Comparison of ENCODE assay signal across 15 mouse cellular contexts in the genomic region with DNA sequence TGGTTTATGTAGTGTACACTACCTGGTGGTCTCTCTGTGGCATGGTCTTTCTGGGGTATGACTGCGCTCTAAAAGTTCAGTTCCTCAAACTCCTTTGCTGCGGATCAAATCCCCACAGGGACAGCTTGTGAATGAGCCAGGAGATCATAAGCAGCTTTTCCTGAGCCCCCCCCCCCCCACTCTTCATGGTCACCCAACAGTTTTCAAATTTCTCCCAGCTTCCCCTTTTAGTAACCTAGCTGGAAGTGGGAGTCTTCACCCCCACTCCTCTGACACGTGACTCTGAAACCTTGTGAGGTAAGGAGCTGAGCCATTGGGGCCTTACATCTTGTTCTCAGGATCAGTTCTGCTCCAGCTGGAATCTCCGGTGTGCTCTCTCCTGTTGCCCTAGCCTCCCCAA.
"Had no signal": no experiment of that assay in that cellular context is flagged by ENCODE, and none has a peak within 500 bp of the region (broad histone marks: within the 10 kb centered on the region; RNA-seq: fewer than 3 reads in every experiment).

No protein-coding gene starts in this region.

- H3K4me3 ChIP-seq: neural tube, embryonic 15.5 days; stomach, embryonic 15.5 days had no signal

- DNase-seq: retina, postnatal 1 day; right cerebral cortex, adult 18-20 months; right cerebral cortex, postnatal 14 days; right cerebral cortex, postnatal 25 days; right cerebral cortex, postnatal 4 days; spleen, adult 18-20 months; thymus, adult 18-20 months; thymus, adult 2 months; thymus, postnatal 14 days; thymus, postnatal 25 days; thymus, postnatal 36 days; thymus, postnatal 4 days had no signal

- H3K36me3 ChIP-seq: neural tube, embryonic 15.5 days; stomach, embryonic 15.5 days had no signal

- H3K9ac ChIP-seq: neural tube, embryonic 15.5 days; stomach, embryonic 15.5 days had no signal

- H3K4me1 ChIP-seq: neural tube, embryonic 15.5 days; stomach, embryonic 15.5 days had no signal

- H3K9me3 ChIP-seq: neural tube, embryonic 15.5 days; stomach, embryonic 15.5 days had no signal

- H3K27me3 ChIP-seq: neural tube, embryonic 15.5 days; stomach, embryonic 15.5 days had no signal

- H3K27ac ChIP-seq: neural tube, embryonic 15.5 days; stomach, embryonic 15.5 days; stomach, postnatal 0 days had no signal

- H3K4me2 ChIP-seq: neural tube, embryonic 15.5 days; stomach, embryonic 15.5 days had no signal
